Mouse (Mus musculus) heart, adult 8-10 months (tissue): ENCODE results near the gene Shq1. TPM values are rescaled to one million over a fixed set of nuclear protein-coding genes. Genes with fewer than 3 reads are reported as not detected.

Experiments
- DNase-seq: peaks from one replicate; pipeline ENCODE4 v3.0.0; 2022; ENCODE audit warnings: low spot score
- total RNA-seq, 4 experiments: library from RNA; stranded (reverse); gene quantifications; 2 replicates each; pipeline ENCODE4 v1.2.4; 2022

Gene Shq1
- 1 to 10 TPM; 2.6 to 5.2 (median 3.6) TPM for total RNA-seq

GRCm38 (mm10) chr6:100670880-100671344, at the start of gene Shq1:
TSS of gene Shq1 (minus strand) at chr6:100671157.
- DNase-seq, result peak; percentile 85

- no peak for DNase-seq
These were observed 49.1 kb upstream of the Shq1 start for GRCm38 (mm10) chr6:100720098-100720501.

DNA sequence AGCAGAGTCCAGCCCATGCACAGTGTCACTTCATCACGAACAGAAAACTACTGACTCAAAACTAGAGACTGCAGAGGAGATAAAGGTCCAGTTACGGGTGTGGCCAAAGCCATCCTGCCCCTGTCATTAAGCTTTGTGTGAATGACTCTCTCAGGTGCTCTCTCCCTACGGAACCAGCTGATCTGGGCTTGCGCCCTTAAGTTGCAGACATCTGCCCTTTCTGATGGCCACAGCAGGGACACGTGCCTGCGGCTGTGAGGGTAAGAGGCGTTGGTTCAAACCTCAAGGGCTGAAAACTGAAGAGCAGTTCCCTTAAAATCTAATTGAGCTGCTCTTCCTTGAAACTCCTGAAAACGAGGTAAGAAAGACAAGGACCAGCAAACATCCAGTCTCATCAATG, 45.9 kb upstream of the Shq1 start:
- DNase-seq, result no peak

DNA sequence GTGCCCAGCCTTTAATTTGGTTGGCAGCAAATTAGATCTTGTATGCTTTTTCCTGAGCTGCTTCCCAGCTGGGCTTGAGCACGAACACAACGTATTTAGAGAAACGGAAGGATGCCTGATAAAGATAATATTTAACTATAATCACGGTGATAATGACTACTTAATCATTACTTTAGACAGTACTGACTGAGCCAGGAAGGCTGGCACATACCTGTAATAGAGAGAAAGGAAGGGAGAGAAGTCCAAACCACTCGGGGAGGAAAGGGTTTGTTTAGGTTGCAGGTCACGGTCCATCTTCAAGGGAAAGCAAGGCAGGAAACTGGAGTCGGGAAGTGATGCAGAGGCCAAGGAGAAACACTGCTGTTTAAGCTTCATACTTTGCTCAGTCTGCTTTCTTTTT, 45.2 kb upstream of the Shq1 start:
- no peak for DNase-seq

DNA sequence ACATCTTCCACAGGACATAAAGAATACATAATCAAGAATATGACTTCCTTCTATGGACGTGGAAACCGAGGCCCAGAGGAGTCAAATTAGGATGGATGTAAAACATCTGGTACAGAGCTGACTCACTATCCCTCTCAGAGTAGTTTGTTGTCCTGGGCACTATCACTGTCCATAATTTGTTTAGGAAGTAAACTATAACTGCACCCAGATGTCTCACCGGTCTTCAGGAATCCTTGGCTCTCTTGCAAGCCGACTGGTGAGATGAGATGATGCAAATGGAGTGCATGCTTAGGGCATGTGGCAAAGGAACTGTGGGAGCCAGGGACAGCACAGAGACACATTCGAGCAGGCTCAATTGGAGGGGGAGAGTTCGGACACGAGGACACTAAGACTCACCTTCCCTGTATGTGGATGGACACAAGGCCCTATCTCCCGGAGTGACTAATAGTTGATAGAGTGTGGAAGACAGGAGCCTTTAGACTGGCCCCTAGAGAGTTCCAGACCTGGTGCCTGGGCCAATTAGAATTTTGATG, 44.4 kb upstream of the Shq1 start:
- DNase-seq, result no peak

- DNase-seq, result no peak
These were observed 39.9 kb upstream of the Shq1 start for GRCm38 (mm10) chr6:100710866-100711265.

DNA sequence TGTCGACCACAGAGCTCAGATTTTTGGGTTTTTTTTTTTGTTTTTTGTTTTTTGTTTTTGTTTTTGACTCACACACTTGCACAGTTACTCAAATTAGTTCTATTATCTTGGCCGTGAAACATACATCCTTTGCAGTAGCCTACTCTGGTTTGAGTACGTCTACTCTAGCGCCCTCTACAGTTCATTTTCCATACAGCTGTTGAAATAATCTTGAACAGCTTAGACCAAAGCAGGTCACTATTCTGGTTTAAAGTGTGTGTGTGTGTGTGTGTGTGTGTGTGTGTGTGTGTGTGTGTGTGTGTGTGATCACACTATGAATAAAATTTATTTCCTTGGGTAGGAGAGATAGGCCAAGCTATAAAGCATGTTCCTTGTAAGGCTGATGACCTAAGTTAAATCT, 39.2 kb upstream of the Shq1 start:
- no peak for DNase-seq

DNA sequence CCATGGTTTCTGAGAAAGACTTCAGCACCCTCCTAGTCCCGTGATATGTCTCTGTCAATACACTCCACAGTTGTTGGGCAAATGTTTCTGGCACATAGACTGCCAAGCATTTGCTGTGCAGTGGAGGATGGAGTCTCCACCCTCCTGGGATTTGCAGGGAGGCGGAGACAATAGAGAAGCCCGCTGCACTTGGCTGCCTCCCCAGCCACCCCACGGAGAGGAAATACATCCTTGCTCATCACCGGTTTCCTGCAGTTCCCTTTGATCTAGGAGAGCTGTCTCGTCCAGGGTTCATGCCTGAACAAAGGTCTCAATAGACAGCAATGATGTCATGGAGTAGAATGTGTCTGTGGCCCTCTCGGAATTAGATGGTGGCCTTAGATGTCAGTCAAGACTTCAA, 38.5 kb upstream of the Shq1 start:
- peak; percentile 46 for DNase-seq

DNA sequence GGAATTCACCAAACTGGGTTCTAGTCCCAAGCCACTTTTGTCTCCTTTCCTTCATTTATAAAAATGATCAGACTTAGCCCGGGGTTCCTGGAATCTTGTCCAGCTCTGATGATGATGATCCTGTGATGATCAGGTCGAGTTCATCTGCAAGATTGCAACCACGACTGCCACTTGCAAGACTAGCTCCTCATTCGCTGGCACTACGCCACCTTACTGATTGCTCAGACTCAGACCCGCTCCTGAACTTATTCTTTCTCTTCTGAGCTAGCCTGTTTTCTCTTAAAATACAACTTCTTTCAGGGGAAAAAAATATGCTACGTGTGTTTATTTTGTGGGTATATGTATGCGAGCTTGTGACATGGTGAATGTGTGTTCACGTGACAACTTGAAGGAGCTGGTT, 38.0 kb upstream of the Shq1 start:
- no peak for DNase-seq

DNA sequence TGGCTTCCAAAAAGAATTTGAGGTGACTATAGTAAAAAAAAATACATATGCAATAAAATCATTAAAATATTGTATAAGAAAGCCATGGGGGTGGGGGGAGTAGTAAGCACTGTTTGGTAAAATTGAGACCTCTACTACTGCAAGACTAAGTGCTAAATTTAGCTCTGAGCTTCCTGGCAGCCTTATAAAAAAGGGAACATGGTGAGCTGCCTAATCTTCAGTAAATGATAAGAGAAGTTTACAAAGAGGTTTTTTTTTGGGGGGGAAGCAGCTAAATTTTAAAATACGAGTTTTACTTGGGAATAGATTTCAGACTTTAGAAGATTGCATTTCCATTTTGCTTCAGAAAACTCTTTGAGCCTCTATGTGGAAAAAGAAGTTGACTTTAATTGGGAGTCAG, 37.3 kb upstream of the Shq1 start:
- DNase-seq, result no peak

GRCm38 (mm10) chr6:100707557-100707956, 36.6 kb upstream of the Shq1 start:
- DNase-seq, result peak; percentile 56

- DNase-seq, result no peak
These were observed 35.9 kb upstream of the Shq1 start for GRCm38 (mm10) chr6:100706861-100707260.

DNA sequence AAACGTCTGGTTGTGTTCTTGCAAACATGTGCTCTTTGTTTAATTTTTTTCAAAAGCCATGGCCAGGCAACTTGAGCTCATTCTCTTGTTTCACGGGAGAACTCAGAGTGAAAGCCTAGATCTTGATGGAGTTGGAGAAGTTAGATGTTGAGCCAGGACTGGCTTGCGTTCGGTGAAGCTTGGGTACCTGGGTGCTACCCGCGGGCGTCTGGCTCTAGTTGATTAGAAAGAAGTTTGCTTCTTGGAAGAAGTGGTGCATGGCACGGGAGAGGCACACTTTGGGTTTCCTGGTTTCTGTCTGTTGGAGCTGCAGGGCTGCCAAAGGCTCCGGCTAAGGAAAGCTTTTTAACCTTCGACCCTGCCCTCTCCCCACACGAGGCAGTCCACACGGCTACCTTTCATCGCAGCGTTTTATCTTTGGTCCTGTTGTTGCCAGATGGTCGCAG, 34.4 kb upstream of the Shq1 start:
- no peak for DNase-seq

GRCm38 (mm10) chr6:100704574-100705365, 33.8 kb upstream of the Shq1 start, which contains the start of gene Gxylt2:
TSS of gene Gxylt2 (plus strand) at chr6:100704734.
- no peak for DNase-seq

DNA sequence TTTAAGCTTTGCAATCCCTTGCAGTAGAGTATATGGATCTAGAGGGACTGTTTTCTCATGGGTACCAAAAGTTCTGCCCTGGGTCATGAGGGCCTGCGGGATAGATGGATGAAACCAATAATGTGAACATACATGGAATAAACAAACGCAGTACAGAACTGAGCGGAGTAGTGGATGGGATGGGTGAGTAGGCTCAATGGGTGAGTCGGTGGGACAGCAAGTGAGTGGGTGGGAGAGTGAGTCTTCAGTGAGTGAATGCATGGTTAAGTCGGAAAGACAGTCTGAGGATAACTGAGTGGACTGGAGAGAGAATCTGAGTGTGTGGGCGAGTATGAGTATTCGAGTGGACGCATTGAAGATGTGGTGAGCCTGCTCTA, 33.2 kb upstream of the Shq1 start:
- DNase-seq, result no peak

DNA sequence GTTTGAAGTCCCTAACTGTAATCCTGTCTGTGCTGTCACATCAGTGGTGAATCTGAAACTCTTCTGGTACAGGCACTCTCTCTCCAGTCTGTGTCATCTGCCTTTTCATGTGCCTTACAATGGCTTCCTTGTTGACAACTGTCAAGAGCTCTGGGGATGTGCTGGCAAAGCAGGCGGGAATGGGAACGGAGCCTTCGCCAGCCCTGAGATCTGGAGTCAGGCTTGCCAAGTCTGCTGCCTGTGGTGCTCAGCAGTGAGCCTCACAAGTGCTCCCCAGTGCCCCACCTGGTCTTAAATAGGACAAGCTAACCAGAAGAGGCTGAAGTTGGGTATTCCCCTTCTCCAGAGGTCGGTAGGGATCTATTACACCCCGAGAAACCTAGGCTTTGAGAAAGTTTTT, 29.8 kb upstream of the Shq1 start:
- DNase-seq, result no peak

DNA sequence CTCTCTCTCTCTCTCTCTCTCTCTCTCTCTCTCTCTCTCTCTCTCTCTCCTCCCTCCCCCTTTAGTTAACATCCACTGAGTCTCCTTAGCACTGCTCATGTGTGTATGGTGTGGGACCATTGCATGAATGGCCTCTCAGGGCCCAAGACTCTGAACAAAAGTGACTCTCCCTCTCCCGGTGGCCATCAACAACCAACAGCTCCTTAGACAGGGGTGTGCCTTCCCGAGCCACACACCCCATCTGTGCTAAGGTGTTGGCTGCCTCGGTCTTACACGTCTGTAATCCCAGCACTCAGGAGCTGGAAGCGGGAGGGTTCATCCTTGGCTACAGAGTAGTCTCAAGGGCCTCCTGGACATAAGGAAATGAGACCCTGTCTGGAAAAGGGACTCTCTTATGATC, 29.0 kb upstream of the Shq1 start:
- DNase-seq, result no peak

DNA sequence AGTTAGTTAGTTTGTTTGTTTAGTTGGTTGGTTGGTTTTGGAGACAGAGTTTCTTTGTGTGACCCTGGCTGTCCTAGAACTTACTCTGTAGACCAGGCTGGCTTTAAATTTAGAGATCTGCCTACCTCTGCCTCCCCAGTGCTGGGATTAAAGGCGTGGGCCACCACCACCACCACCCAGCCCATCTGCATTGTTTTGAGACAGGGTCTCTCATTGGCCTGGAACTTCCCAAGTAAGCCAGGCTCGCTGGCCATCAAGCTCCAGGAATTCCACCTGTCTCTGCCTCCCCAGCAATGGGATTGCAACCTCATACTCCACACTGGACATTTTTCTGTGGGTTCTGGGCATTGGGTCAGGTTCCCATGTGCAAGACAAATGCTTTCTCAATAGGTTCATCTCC, 15.4 kb upstream of the Shq1 start:
- no peak for DNase-seq

DNA sequence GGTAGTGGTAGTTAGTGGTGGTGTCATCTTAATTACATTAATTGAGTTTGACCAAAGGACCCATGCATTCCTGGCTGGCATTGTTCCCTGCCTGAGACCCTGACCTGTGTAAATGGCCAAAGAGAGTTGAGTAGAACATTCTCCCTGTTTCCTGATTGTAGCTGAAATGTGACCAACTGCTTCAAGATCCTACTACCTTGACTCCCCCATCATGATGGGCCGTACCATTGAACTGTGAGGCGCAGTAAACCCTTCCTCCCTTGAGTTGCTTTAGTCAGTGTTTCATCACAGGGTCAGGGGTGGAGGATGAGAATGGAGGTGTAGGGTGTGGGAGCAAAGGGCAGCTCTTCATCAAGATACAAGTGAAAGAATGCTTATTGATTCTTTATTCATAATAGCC, 7.7 kb upstream of the Shq1 start:
- no peak for DNase-seq

DNA sequence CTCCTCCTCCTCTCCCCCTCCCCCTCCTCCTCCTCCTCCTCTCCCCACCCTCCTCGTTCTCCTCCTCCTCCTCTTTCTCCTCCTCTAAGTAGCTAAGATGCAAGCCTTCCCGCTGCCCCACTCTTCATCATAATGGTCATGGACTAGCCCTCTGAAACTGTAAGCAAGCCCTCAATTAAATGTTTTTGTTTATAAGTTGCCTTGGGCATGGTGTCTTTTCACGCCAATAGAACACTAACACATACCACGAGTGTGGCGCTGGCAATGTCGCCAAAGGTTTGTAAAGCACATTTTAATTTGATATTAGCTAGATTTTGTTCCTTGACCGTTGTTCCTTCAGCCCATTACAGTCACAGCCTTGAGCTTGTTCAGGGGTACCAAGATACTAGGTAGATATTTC, 5.5 kb upstream of the Shq1 start:
- no peak for DNase-seq

GRCm38 (mm10) chr6:100674974-100675373, 4.0 kb upstream of the Shq1 start:
- peak; percentile 24 for DNase-seq

DNA sequence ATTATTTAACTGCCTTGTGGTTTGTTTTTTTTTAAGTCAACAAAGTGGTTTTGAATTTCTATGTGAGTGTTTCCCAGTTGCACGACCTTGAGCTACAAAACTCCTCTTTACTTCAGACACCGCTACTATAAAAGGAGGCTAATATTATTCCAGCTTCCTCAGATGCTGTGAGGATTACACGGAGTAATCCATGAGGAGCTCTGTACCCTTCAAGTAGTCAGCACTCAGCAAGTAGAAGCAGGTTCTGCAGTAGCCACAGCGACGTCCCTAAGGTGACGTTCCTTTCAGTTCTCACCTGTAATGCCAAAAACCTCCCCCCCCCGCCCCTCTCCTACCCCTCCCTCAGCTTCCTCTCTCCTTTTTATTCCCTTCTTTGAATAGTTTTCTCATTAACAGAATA, 444 bp upstream of the Shq1 start:
- no peak for DNase-seq

DNA sequence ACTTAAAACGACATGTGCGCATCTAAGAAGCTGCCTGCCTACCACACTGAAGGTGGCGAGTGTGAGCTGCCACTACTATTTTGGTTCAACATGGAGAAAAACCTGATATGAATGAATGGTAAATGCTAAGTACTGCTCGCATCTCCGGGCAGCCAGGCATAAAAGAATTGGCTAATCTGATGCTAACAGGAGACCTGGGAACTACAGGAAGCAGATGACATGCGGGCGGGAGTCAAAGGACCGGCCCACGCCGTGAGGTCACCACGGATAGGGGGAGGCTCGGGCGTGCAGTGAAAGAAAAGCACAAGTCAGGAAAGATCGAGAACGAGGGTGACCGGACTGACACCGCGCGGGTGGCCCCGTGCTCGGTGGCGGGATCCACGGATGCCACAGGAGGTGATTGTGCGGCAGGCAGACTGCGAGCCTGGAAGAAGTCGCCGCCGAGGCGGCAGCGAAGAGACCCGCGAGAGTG, 551 bp downstream of the Shq1 start:
- DNase-seq, result peak; percentile 34
